Mouse (Mus musculus): ENCODE data around the gene Ctr9. TPM values are rescaled to one million over a fixed set of nuclear protein-coding genes. Genes with fewer than 3 reads are reported as not detected.

The Ctr9 gene
- total and polyA plus RNA-seq, 3 experiments, result 5.8 to 14.6 (median 13.0) TPM

DNA sequence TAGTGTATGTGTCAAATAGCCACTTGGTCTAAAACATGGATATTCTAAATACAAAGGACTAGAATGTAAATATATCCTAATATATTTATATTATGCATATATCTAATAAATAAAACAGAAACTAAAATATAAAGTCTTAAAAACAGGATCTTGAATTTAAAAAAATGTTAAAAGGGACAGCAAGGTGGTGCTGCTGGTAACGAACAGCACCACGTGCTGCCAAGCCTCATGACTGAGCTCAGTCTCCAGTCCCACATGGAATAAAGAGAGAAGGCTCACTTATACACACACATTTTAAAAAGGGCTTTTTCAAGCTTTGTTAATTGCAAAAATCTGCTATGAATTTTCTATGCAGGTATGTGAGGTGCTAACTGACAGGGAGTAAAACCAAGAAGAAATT, 55.7 kb downstream of the Ctr9 start:
- intact Hi-C loops (cut with DNase I), result loop anchor here (5.0 kb wide), 1 partner anchor 73 kb away; no protein-coding TSS in a partner anchor
- Histone ChIP-seq H3K4me1 (ENCODE audit: control insufficient read depth, insufficient read depth, low read length) (peaks cover 2% of the 10 kb centered on the region; the same call in 1 of the 2 replicates), H3K36me3 (ENCODE audit: control insufficient read depth, insufficient read depth, low read length) (peaks cover 23% of the 10 kb centered on the region), H3K27ac (peak overlapping the region; percentile 96; the same call in 1 of the 2 replicates), H3K9ac (ENCODE audit: low read depth, low read length) (no peak overlapping the region), H3K27me3 (ENCODE audit: control insufficient read depth, insufficient read depth, low read length) (no peaks in the 10 kb centered on the region), H3K4me3 (no peak overlapping the region; the same call in 1 of the 2 replicates), H3K79me2 (replicated peaks; ENCODE audit: control insufficient read depth, insufficient read depth, low read length) (no peaks in the 10 kb centered on the region)
- WGBS, result 52% methylated on average over 2 of the region's 2 CpGs
- TF ChIP-seq POLR2A (IDR thresholded peaks at IDR 0.05; ENCODE audit: insufficient read depth, low read depth, low read length) (no peak), CTCF (IDR thresholded peaks at IDR 0.05) (peak; percentile 23; the same call in 1 of the 2 replicates)
- DNase-seq, result no peak

DNA sequence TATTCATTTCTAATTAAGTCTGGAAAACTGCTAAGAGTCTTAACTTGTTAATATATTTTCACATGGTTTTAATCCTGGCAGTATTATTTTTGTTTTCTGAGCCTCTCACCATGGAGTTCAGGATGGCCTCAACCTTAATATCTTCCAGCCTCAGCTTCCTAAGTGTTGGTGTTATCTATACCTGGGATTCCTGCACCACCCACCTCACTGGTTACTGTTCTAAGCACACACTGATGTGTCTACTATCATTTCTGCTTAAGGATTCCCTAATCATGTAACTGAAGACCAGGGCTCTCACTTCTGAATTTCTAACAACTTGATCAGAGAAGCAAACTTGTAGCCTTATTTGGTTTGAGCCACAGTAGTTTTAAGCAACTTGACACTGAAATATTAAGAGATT, 56.4 kb downstream of the Ctr9 start:
- H3K36me3 ChIP-seq (ENCODE audit: control insufficient read depth, insufficient read depth, low read length), result peaks cover 16% of the 10 kb centered on the region
- no peak overlapping the region for H3K4me3 ChIP-seq
- no peak overlapping the region for H3K27ac ChIP-seq
- DNase-seq, result no peak
- no peak for TF ChIP-seq CTCF (IDR thresholded peaks at IDR 0.05)
- TF ChIP-seq EP300 (IDR thresholded peaks at IDR 0.05; ENCODE audit: insufficient read depth, low read depth, low read length), result no peak
- TF ChIP-seq POLR2A (IDR thresholded peaks at IDR 0.05; ENCODE audit: insufficient read depth, low read depth, low read length), result no peak
- H3K4me1 ChIP-seq (ENCODE audit: control insufficient read depth, insufficient read depth, low read length), result no peaks in the 10 kb centered on the region; the same call in 1 of the 2 replicates
- intact Hi-C loops (cut with DNase I), result no loop called here
- no peaks in the 10 kb centered on the region for H3K79me2 ChIP-seq (replicated peaks; ENCODE audit: control insufficient read depth, insufficient read depth, low read length)
- H3K27me3 ChIP-seq (ENCODE audit: control insufficient read depth, insufficient read depth, low read length), result no peaks in the 10 kb centered on the region
- H3K9ac ChIP-seq (ENCODE audit: low read depth, low read length), result no peak overlapping the region

DNA sequence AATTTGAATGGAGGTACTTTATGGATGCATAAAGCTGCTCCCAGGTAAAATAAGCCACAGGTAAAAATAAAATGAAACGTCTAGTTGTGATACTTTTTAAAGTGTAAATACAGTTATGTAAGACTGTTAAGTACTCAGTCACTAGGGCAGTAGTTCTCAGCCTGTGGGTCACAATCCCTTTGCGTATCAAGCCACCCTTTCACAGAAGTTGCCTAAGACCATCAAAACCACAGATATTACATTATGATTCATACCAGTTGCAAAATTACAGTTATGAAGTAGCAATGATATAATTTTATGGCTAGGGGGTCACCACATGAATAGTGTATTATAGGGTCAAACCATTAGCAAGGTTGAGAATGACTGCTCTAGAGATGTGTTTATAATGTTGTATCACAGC, 66.4 kb downstream of the Ctr9 start:
- WGBS, result 87% methylated on average over 2 of the region's 2 CpGs
- Histone ChIP-seq H3K4me3 (no peak overlapping the region), H3K4me1 (ENCODE audit: control insufficient read depth, insufficient read depth, low read length) (no peaks in the 10 kb centered on the region), H3K27ac (no peak overlapping the region), H3K79me2 (replicated peaks; ENCODE audit: control insufficient read depth, insufficient read depth, low read length) (no peaks in the 10 kb centered on the region), H3K9ac (ENCODE audit: low read depth, low read length) (no peak overlapping the region), H3K36me3 (ENCODE audit: control insufficient read depth, insufficient read depth, low read length) (no peaks in the 10 kb centered on the region), H3K27me3 (ENCODE audit: control insufficient read depth, insufficient read depth, low read length) (no peaks in the 10 kb centered on the region)
- no peak for DNase-seq
- TF ChIP-seq CTCF (IDR thresholded peaks at IDR 0.05) (no peak), POLR2A (IDR thresholded peaks at IDR 0.05; ENCODE audit: insufficient read depth, low read depth, low read length) (no peak), EP300 (IDR thresholded peaks at IDR 0.05; ENCODE audit: insufficient read depth, low read depth, low read length) (no peak)
- intact Hi-C loops (cut with DNase I), result no loop called here

DNA sequence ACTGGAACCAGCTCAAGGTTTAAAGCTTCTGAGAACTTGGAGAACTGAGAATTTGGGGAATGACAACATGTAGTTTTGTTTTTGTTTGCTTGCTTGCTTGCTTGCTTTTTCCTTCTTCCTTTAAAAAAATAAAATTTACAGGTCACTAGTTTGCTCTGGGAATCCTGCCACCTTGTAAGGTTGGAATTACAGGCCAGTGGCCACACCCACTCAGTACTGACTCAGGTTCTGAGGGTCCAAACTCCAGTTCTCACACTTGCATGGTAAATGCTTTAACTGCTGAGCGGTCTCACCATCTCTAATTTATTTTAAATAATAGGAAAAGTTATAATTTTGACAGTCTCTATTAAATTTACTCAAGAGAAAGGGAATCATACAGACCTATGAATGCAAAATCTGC, 69.4 kb downstream of the Ctr9 start:
- no peak overlapping the region for H3K9ac ChIP-seq (ENCODE audit: low read depth, low read length)
- no peak overlapping the region for H3K27ac ChIP-seq
- no peaks in the 10 kb centered on the region for H3K79me2 ChIP-seq (replicated peaks; ENCODE audit: control insufficient read depth, insufficient read depth, low read length)
- 98% methylated on average over 1 of the region's 1 CpGs for WGBS
- no peaks in the 10 kb centered on the region for H3K27me3 ChIP-seq (ENCODE audit: control insufficient read depth, insufficient read depth, low read length)
- no peaks in the 10 kb centered on the region for H3K36me3 ChIP-seq (ENCODE audit: control insufficient read depth, insufficient read depth, low read length)
- no peak for DNase-seq
- no peak for TF ChIP-seq EP300 (IDR thresholded peaks at IDR 0.05; ENCODE audit: insufficient read depth, low read depth, low read length)
- no peak for TF ChIP-seq CTCF (IDR thresholded peaks at IDR 0.05)
- TF ChIP-seq POLR2A (IDR thresholded peaks at IDR 0.05; ENCODE audit: insufficient read depth, low read depth, low read length), result no peak
- no peaks in the 10 kb centered on the region for H3K4me1 ChIP-seq (ENCODE audit: control insufficient read depth, insufficient read depth, low read length)
- H3K4me3 ChIP-seq, result no peak overlapping the region
- intact Hi-C loops (cut with DNase I), result no loop called here

Other genes with a start within 250 kb of the Ctr9 start
- gene Rnf141, start 184.5 kb upstream of the Ctr9 start, total RNA-seq (2021), result 10 to 100 TPM; 33.2 to 36.4 TPM
- 19.4 and 44.3 TPM in 2 replicates for gene Rnf141, start 184.5 kb upstream of the Ctr9 start, polyA plus RNA-seq (2012; rRNA removed)
- 10 to 100 TPM; 28.0 to 31.0 TPM for gene Lyve1, start 165.7 kb upstream of the Ctr9 start, total RNA-seq (2021)
- gene Lyve1, start 165.7 kb upstream of the Ctr9 start, polyA plus RNA-seq (2012; rRNA removed), result 17.4 and 28.8 TPM in 2 replicates
- 10 to 100 TPM; 16.5 to 18.7 TPM for gene Mrvi1, start 46.5 kb upstream of the Ctr9 start, total RNA-seq (2021)
- gene Mrvi1, start 46.5 kb upstream of the Ctr9 start, polyA plus RNA-seq (2012; rRNA removed), result 14.8 and 18.1 TPM in 2 replicates
- 1,000 to 10,000 TPM in 1 of 2 experiments, 100 to 1,000 TPM in 1; 958 to 1,084 TPM for gene Eif4g2, start 54.1 kb downstream of the Ctr9 start, total RNA-seq (2021)
- gene Eif4g2, start 54.1 kb downstream of the Ctr9 start, polyA plus RNA-seq (2012; rRNA removed), result 174 and 435 TPM in 2 replicates

All from heart, adult 2 months (tissue).